Mouse (Mus musculus) lung, embryonic 14.5 days (tissue): ENCODE data around the gene Gm9008. TPM values are rescaled to one million over a fixed set of nuclear protein-coding genes. Genes with fewer than 3 reads are reported as not detected.
"Not testable (repeated sequence)": the region's sequence is repeated elsewhere in the genome, so short reads cannot be mapped to it uniquely, and the experiment has no call there.

Experiments
- ATAC-seq: fragments of 200-750 bp; cut with Nextera tagmentation; 2 replicates; pipeline ENCODE4 v1.8.0; 2017; ENCODE audit warnings: mild to moderate bottlenecking, moderate TSS enrichment, moderate library complexity; ENCODE audit not compliant: insufficient read depth
- DNase-seq: peaks from one replicate; pipeline ENCODE4 v3.0.0-alpha.2; 2015
- H3K27ac ChIP-seq: fragments of 300-500 bp; sonication (generic); 2 replicates; pipeline ENCODE4 v1.5.1; 2014; ENCODE audit warnings: low read depth, mild to moderate bottlenecking, moderate library complexity
- H3K27me3 ChIP-seq: fragments of 300-500 bp; sonication (generic); 2 replicates; pipeline ENCODE4 v1.6.1; 2014; ENCODE audit warnings: low read length, control low read depth; ENCODE audit not compliant: insufficient read depth
- H3K36me3 ChIP-seq: fragments of 300-500 bp; sonication (generic); 2 replicates; pipeline ENCODE4 v1.6.1; 2014; ENCODE audit warnings: control low read depth; ENCODE audit not compliant: insufficient read depth
- H3K4me1 ChIP-seq: fragments of 300-500 bp; sonication (generic); 2 replicates; pipeline ENCODE4 v1.6.1; 2014; ENCODE audit warnings: antibody characterized with exemption, control low read depth; ENCODE audit not compliant: insufficient read depth
- H3K4me2 ChIP-seq: fragments of 300-500 bp; sonication (generic); 2 replicates; pipeline ENCODE4 v1.6.1; 2014; ENCODE audit warnings: mild to moderate bottlenecking
- H3K4me3 ChIP-seq: fragments of 300-500 bp; sonication (generic); 2 replicates; pipeline ENCODE4 v1.5.1; 2014; ENCODE audit warnings: low read depth, low read length
- H3K9ac ChIP-seq: fragments of 300-500 bp; sonication (generic); 2 replicates; pipeline ENCODE4 v1.6.1; 2014
- H3K9me3 ChIP-seq: fragments of 300-500 bp; sonication (generic); 2 replicates; pipeline ENCODE4 v1.6.1; 2016; ENCODE audit warnings: low read depth, low read length, control low read depth
- CTCF ChIP-seq: IDR thresholded peaks from 2 replicates; pipeline ENCODE4 v1.5.1; 2016; ENCODE audit warnings: antibody characterized with exemption, low read depth
- WGBS: fragments of 180-500 bp; shearing (Covaris S2); extraction: QIAGEN DNeasy Blood & Tissue Kit; methylation state at CpG from one replicate; pipeline ENCODE4 v1.1.7; 2014; 5-methylcytosine and 5-hydroxymethylcytosine counted together
- polyA plus RNA-seq: library from polyadenylated mRNA; unstranded; fragments of >200 nt; fragmentation: Nextera tagmentation; extraction: Ambion mirVana; gene quantifications from 2 replicates; pipeline ENCODE4 v1.2.1, GENCODE M21; 2014

The Gm9008 gene
- polyA plus RNA-seq: 0.26 and 0.37 TPM in 2 replicates

DNA sequence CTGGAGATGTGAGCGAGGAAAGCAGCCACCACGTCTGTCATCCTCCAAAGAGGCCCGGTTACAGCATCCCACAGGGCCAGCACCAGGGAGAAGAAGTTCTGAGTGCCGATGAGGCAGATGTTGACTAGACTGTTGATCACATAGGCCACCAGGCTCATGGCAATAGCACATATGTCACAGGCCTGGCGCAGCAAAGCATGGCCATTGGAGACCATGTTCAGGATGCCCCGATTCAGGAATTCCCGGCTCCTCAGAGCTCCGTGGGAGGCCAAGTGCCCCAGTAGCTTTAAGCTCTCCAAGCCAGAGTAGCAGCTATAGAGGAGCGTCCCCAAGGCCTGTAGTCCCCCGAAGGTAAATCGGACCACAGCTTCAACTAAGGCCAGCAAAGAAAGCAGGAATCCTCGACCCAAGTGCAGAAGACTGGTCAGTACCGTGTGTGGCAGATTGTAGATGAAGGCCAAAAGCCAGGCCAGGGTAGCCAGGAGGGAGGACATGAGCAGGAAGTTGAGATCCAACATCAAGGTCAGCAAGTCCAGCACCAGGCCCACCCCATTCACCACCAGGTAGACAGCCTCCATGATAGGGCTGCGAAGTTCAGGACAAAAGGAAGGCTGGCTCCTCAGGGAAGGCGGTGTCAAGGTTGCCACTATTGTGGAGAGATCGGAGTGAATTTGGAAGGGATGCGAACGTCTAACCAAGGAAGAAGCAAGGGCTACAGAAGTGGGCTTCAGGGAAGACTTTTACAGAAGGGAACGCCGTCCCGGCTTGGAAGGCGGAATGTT, at the start of gene Gm9008:
Gene Gm9008, minus strand, starts transcription at position 731 of the 782 bp plus-strand sequence.
- not testable (repeated sequence) for H3K36me3 ChIP-seq, H3K4me1 ChIP-seq, H3K4me2 ChIP-seq, DNase-seq, H3K27ac ChIP-seq, H3K9ac ChIP-seq, ATAC-seq, H3K4me3 ChIP-seq, H3K27me3 ChIP-seq, H3K9me3 ChIP-seq
- 91% methylated on average over 17 of the region's 22 CpGs for WGBS

DNA sequence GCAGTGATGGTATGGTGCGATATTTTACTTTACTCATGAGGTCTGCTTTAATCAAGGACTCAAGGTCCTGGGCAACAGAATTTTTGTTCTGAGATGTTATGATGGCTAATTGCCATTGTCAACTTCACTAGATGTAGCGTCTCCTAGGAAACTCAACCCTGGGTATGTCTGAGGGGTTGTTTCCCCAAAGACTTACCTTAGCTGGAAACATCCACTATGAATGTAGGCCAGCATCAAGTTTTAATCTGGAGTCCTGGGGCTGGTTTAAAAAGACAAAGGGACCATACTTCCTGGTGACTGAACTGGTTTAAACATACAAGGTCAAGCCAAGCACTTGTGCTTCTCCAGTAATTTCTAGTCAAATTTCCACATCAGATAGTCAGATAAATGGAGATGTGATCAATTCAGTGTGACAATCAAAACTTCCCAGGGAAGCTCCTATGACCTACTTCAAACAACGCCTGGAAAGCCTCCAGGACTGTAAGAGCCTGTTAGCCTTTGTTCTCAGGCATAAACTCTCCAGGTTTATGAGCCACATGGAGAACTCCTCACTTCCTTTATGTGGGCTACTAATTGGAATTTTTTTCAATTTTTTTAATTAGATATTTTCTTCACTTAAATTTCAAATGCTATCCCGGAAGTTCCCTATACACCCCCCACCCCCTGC, 24.5 kb upstream of the Gm9008 start:
- 83% methylated on average over 4 of the region's 4 CpGs for WGBS
- no peak for TF ChIP-seq CTCF
- H3K9ac ChIP-seq: no peak overlapping the region

DNA sequence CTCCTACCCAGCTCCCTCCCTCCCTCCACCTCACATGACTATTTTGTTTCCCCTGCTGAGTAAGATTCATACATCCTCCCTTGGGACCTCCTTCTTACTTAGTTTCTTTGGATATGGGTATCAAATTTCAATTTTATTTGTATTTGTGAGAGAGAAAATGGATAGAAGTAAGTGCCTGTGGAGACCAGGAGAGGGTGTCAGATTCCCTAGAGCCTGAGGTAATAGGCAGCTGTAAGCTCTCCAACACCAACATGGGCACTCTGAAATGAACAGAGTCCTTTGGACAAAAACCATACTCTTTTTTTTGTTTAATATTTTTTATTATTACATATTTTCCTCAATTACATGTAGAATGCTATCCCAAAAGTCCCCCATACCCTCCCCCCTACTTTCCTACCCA, 12.6 kb upstream of the Gm9008 start:
- H3K9me3 ChIP-seq: no peaks in the 10 kb centered on the region
- no peak overlapping the region for H3K9ac ChIP-seq
- no peak overlapping the region for H3K4me3 ChIP-seq
- no peak overlapping the region for H3K27ac ChIP-seq
- H3K4me2 ChIP-seq: no peak overlapping the region
- no peaks in the 10 kb centered on the region for H3K27me3 ChIP-seq
- no peak for TF ChIP-seq CTCF
- DNase-seq: no peak
- no peaks in the 10 kb centered on the region for H3K36me3 ChIP-seq
- H3K4me1 ChIP-seq: no peaks in the 10 kb centered on the region
- ATAC-seq: no peak

More for the DNA sequence above, 24.5 kb upstream of the Gm9008 start:
- Histone ChIP-seq H3K27me3 (no peaks in the 10 kb centered on the region), H3K36me3 (no peaks in the 10 kb centered on the region), H3K4me2 (no peak overlapping the region), H3K9me3 (no peaks in the 10 kb centered on the region), H3K4me3 (no peak overlapping the region), H3K27ac (no peak overlapping the region), H3K4me1 (no peaks in the 10 kb centered on the region)
- ATAC-seq (no peak), DNase-seq (no peak)

DNA sequence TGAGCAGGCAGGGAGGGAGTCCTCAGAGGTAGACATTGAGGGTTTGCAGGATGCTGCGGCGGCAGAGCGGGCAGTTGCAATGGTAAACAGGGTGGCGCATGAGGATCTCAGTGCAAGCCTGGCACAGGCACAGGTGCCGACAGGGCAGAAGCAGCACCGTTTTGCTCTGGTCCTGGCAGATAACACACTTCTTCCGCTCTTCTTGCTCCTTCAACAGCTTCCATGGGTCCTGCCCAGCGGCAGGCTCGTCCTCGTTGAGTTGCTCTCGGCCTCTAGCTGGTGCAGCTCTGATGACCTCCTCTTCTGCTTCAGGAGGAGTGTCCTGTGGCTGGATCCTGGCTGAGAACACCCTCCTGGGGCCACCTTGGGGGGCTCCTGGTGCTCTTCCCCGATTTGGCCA, 1.2 kb downstream of the Gm9008 start:
- not testable (repeated sequence) for H3K4me2 ChIP-seq, H3K27me3 ChIP-seq, DNase-seq, H3K4me1 ChIP-seq, H3K27ac ChIP-seq, H3K9ac ChIP-seq, H3K4me3 ChIP-seq, H3K9me3 ChIP-seq, ATAC-seq, H3K36me3 ChIP-seq
- WGBS: 81% methylated on average over 7 of the region's 12 CpGs

DNA sequence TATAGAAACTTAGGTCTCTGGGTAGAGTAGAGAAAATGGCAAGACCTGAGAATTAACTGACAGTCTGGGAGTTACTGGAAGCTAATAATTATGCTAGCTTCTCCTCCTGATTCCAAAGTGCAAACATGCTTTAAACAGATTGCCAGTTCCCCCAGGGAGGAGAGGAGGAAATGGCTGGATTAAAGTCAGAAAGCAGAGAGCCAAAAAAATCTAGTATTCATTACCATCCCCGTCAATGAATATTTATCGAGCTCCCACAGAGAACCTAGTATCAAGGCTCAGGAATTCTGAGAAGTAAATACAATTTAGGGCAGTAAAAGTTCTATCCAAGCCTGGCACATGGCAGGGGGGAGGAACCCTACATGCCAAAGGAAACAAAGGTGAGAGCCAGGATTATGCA, 29.4 kb downstream of the Gm9008 start:
- WGBS: 35% methylated on average over 2 of the region's 2 CpGs
- no peak for DNase-seq
- no peak for TF ChIP-seq CTCF

More for the DNA sequence above, 29.4 kb downstream of the Gm9008 start:
- H3K9me3 ChIP-seq: no peaks in the 10 kb centered on the region
- H3K4me2 ChIP-seq: no peak overlapping the region
- no peak for ATAC-seq
- H3K4me1 ChIP-seq: no peaks in the 10 kb centered on the region
- no peak overlapping the region for H3K4me3 ChIP-seq
- no peak overlapping the region for H3K9ac ChIP-seq
- H3K27ac ChIP-seq: no peak overlapping the region
- H3K36me3 ChIP-seq: no peaks in the 10 kb centered on the region
- H3K27me3 ChIP-seq: no peaks in the 10 kb centered on the region
